8 mouse cellular contexts compared by ENCODE assay signal in genomic region chr5:140565856-140566255, GRCm38 (mm10). TPM values are rescaled to one million over a fixed set of nuclear protein-coding genes. Genes with fewer than 3 reads are reported as not detected.
DNase-seq lines count a peak whose midpoint lies in the region; ATAC-seq lines count a peak whose summit lies in the region.

No protein-coding gene starts in this region.

- peak; percentile 30 for DNase-seq in A20 (ENCODE audit: low read depth, low spot score)
- DNase-seq in ES-CJ7 (ENCODE audit: low read depth, low spot score) = peak; percentile 19
- peak; percentile 46 for DNase-seq in embryo, embryonic 10.5 days (ENCODE audit: low spot score)
- peak; percentile 70 to 77 for DNase-seq in heart, postnatal 10 days
- DNase-seq in layer of hippocampus, postnatal 10 days (ENCODE audit: low spot score in 2 of 2) = peak; percentile 69 to 76
- DNase-seq in lung, postnatal 25 days (ENCODE audit: low spot score) = peak; percentile 54
- peak; percentile 50 for DNase-seq in right cerebral cortex, postnatal 4 days

- ATAC-seq in megakaryocyte-erythroid progenitor cell, adult 5-6 weeks (replicated peaks; ENCODE audit: low FRiP score, low TSS enrichment, poor library complexity, severe bottlenecking) = no peak

- intact Hi-C loops in heart, postnatal 10 days (cut with DNase I) = loop anchor here (2.0 kb wide), 1 partner anchor 25 kb away; no protein-coding TSS in a partner anchor

RNA-seq across cellular contexts. Expression of gene Grifin, which starts 1.0 kb away (rescaled TPM):
- total RNA-seq in heart, postnatal 10 days (2021) = not detected
- total RNA-seq in layer of hippocampus, postnatal 10 days (2021) = not detected
- not detected in 2 replicates for total RNA-seq in megakaryocyte-erythroid progenitor cell, adult 5-6 weeks (2014; fragmentation: Nextera tagmentation)
- not detected in 2 replicates for total RNA-seq in megakaryocyte-erythroid progenitor cell, adult 5-6 weeks (2017)

RNA-seq across cellular contexts. Expression of gene Lfng, which starts 41.3 kb away (rescaled TPM):
- 10 to 100 TPM; 14.1 to 15.7 TPM for total RNA-seq in heart, postnatal 10 days (2021)
- 10 to 100 TPM; 29.3 to 38.8 TPM for total RNA-seq in layer of hippocampus, postnatal 10 days (2021)
- 17.6 and 38.9 TPM in 2 replicates for total RNA-seq in megakaryocyte-erythroid progenitor cell, adult 5-6 weeks (2014; fragmentation: Nextera tagmentation)
- total RNA-seq in megakaryocyte-erythroid progenitor cell, adult 5-6 weeks (2017) = 21.3 and 22.9 TPM in 2 replicates

Comparison
In these comparisons a context has a peak if more than half of its experiments do, and no peak if none do; other contexts are left out.
1. DNase-seq: peak in every context shown above with its lines; median percentile 74 in heart, postnatal 10 days; 72 in layer of hippocampus, postnatal 10 days; 54 in lung, postnatal 25 days; 50 in right cerebral cortex, postnatal 4 days; 46 in embryo, embryonic 10.5 days; 30 in A20; 19 in ES-CJ7.